Mouse (Mus musculus) ES-E14 (cell line): Measurements from ENCODE around the gene Gm47429. TPM values are rescaled to one million over a fixed set of nuclear protein-coding genes. Genes with fewer than 3 reads are reported as not detected.
"Not testable (repeated sequence)": the region's sequence is repeated elsewhere in the genome, so short reads cannot be mapped to it uniquely, and the experiment has no call there.

Experiments used
- DNase-seq: peaks from one replicate; pipeline ENCODE4 v3.0.0-alpha.2; 2013; ENCODE audit warnings: low read depth, low spot score
- H3K27ac ChIP-seq: 2 replicates; pipeline ENCODE4 v1.5.1; 2012; ENCODE audit warnings: low read depth, mild to moderate bottlenecking, low read length, moderate library complexity, mixed read lengths; ENCODE audit not compliant: poor library complexity, insufficient read depth, severe bottlenecking
- H3K36me3 ChIP-seq: 2 replicates; pipeline ENCODE4 v1.6.1; 2012; ENCODE audit warnings: mild to moderate bottlenecking, low read length, moderate library complexity, mixed read lengths; ENCODE audit not compliant: control insufficient read depth, poor library complexity, insufficient read depth, severe bottlenecking
- H3K4me1 ChIP-seq, 2 experiments: fragments of 150-350 bp in 1 of 2; sonication (generic) in 1 of 2; 2 replicates each; pipeline ENCODE4 v1.6.1; 2012; ENCODE audit warnings: low read length in 2 of 2, mild to moderate bottlenecking in 1 of 2, mixed read lengths in 1 of 2; ENCODE audit not compliant: control insufficient read depth in 2 of 2, insufficient read depth in 2 of 2, poor library complexity in 1 of 2
- H3K4me3 ChIP-seq, 2 experiments: fragments of 150-350 bp in 1 of 2; sonication (generic) in 1 of 2; 2 replicates each; pipeline ENCODE4 v1.5.1; 2012; ENCODE audit warnings: low read length in 2 of 2, low read depth in 1 of 2, mild to moderate bottlenecking in 1 of 2, mixed read lengths in 1 of 2; ENCODE audit not compliant: insufficient read depth in 1 of 2, poor library complexity in 1 of 2, severe bottlenecking in 1 of 2
- H3K9ac ChIP-seq: 2 replicates; pipeline ENCODE4 v1.6.1; 2012; ENCODE audit warnings: low read depth, mild to moderate bottlenecking, low read length, mixed read lengths; ENCODE audit not compliant: poor library complexity, insufficient read depth, severe bottlenecking
- H3K9me3 ChIP-seq: fragments of 150-350 bp; sonication (generic); 2 replicates; pipeline ENCODE4 v1.6.1; 2012; ENCODE audit warnings: low read depth, mild to moderate bottlenecking, low read length; ENCODE audit not compliant: control insufficient read depth, insufficient read depth
- CHD2 ChIP-seq: IDR thresholded peaks from 2 replicates; pipeline ENCODE4 v1.6.1; 2014; ENCODE audit warnings: mild to moderate bottlenecking, low read depth, low read length, inconsistent platforms
- HCFC1 ChIP-seq: IDR thresholded peaks from 2 replicates; pipeline ENCODE4 v1.6.1; 2012; ENCODE audit warnings: low read length, inconsistent platforms, borderline replicate concordance; ENCODE audit not compliant: insufficient read depth
- MAFK ChIP-seq: IDR thresholded peaks from 2 replicates; pipeline ENCODE4 v1.6.1; 2014; ENCODE audit warnings: mild to moderate bottlenecking, low read depth, low read length, inconsistent platforms; ENCODE audit not compliant: insufficient read depth
- ZC3H11A ChIP-seq: IDR thresholded peaks from 2 replicates; pipeline ENCODE4 v1.6.1; 2012; ENCODE audit warnings: low read depth, mild to moderate bottlenecking, inconsistent platforms, low read length, borderline replicate concordance
- ZNF384 ChIP-seq: IDR thresholded peaks from 2 replicates; pipeline ENCODE4 v1.6.1; 2012; ENCODE audit warnings: low read depth, low read length, inconsistent platforms
- in situ Hi-C, 2 experiments: fragments of 600-800 bp; cut with MboI; formaldehyde crosslinking; loops; one replicate each; pipeline ENCODE4 v1.15.1; 2025; ENCODE audit warnings: low sequenced_read_pairs in 2 of 2, inconsistent platforms in 1 of 2; ENCODE audit not compliant: unreplicated experiment in 2 of 2
- total RNA-seq: library from RNA; depleted of rRNA; stranded (reverse); fragments of 300-350 nt; gene quantifications from 2 replicates; pipeline ENCODE4 v1.2.3, GENCODE M21; 2012; rRNA removed

The Gm47429 gene
- total RNA-seq, result 0.67 TPM in 1 of 2 replicates, not detected in the other

DNA sequence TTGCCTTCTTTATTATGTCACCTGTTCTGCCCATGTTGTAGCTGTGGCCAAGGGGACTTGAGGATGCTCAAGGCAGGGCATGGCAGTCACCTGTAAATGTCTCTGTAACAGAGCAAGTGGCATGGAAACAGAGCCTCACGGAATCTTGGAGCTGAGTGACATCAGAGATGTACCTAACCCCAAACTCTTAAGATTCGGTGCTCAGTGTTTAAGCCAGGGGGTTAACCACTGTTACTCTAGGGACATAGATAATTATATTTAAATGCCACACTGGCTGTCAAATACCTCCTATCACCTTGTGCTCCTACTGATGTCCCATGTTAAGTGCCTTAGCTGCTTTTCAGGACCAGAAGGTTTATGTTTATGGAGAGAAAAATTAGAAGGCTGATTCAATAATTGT is at the start of gene Gm47429:
Gene Gm47429, minus strand, starts transcription at position 101 of the 400 bp plus-strand sequence.
- DNase-seq, result no peak
- in situ Hi-C loops, result no loop called here
- Histone ChIP-seq H3K36me3 (no peaks in the 10 kb centered on the region), H3K27ac (no peak within 1 kb of the TSS), H3K4me1 (peaks cover 3% of the 10 kb centered on the region in 2 experiments; a peak in 1 of 4 replicates), H3K9ac (no peak within 1 kb of the TSS), H3K4me3 (no peak within 1 kb of the TSS), H3K9me3 (no peaks in the 10 kb centered on the region)
- TF ChIP-seq ZNF384, result no peak
- no peak for TF ChIP-seq HCFC1
- TF ChIP-seq CHD2, result no peak
- no peak for TF ChIP-seq ZC3H11A
- TF ChIP-seq MAFK, result no peak

DNA sequence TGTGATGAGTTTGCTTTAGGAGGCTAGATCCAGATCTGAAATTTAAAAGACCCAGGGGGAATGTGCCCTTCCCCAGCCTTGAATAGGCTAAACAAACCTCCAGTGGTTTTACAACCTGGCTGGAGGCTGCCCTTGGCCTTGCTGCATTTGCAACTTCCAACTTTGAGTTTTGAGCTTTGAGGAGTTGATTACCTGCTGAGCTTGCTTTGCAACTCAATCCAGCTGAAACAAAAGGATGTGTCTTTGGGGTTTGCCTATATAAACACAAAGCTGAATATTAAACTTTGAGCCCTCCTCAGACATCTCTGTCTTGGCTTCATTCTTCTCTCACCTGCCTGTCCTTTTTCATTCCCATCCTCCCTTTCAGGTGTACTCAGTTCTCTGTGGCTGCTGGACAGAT is 44.8 kb upstream of the Gm47429 start:
- H3K4me1 ChIP-seq, H3K27ac ChIP-seq, H3K9ac ChIP-seq, DNase-seq, H3K36me3 ChIP-seq, in situ Hi-C loops, H3K4me3 ChIP-seq, H3K9me3 ChIP-seq: not testable (repeated sequence)

DNA sequence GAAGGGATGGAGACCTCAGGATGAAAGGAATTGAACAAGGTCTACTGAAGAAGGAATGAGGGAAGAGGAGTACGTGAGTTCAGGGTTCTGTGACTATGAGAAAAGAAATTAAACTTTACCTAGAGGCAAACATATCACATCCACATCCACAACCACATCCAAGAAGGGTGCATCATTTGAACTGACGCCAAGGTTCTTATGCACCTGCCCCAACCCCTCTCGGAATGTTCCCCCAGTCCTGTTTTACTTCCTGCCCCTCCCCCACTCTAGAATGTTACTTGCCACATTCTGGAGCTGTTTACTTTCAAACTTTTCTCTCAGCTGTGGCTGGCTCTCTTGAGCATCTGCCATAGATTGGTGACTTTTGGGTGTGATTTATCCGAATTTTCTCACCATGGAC is 23.3 kb upstream of the Gm47429 start, which contains the start of gene Nutm2:
Gene Nutm2, plus strand, starts transcription at position 301 of the 400 bp plus-strand sequence.
- no peaks in the 10 kb centered on the region for H3K36me3 ChIP-seq
- H3K4me1 ChIP-seq, result peaks cover 2 to 13% of the 10 kb centered on the region in 2 experiments; a peak in 1 of 4 replicates
- TF ChIP-seq MAFK, result no peak
- TF ChIP-seq CHD2, result no peak
- no peak for TF ChIP-seq HCFC1
- TF ChIP-seq ZC3H11A, result no peak
- TF ChIP-seq ZNF384, result no peak
- H3K9me3 ChIP-seq, result no peaks in the 10 kb centered on the region
- no peak within 1 kb of the TSS for H3K27ac ChIP-seq
- DNase-seq, result no peak
- no peak within 1 kb of the TSS for H3K9ac ChIP-seq
- in situ Hi-C loops, result no loop called here
- no peak within 1 kb of the TSS for H3K4me3 ChIP-seq

DNA sequence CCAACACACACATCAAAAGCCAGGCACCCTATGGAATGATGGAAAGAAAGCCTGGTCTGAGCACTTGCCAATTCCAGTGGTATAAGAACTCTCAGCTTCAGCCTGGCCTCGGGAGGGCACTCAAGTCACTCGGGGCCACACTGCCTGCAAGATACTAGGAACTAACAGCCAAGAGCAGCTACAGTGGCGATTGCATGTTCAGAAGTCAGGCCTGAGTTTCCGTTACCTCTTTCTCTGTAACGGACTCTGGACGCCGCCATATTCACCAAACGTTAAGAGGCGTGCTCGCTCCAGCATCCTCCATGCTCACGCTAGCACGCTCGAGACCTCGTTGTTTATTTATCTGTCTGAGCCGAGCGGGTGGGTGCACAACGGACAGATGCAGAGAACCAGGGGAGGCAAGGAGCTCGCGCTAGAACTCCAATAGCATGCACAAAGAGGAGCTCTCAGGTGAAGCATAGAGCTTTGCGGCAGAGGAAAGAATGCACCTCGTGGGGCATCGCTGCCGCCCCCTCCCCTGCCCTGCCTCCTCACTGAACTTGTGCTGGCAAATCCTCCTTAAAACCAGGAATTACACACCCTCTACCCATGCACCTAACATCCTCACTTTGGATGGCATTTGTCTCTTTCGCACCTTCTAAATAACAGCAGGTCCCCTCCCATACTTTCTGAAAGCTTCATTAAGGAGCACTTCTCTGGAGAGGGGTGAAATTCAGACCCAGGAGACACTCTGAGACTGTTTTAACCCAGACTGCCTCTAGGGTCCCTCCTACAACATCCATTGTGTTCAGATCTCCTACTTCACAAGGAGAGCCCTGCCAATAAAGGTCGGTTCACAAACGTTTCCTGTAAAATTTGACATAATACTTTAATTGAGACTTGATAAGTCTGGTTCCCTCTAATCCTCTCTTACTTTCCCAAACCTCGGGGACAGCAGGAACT is 21.2 kb upstream of the Gm47429 start:
- DNase-seq, result no peak
- Histone ChIP-seq H3K4me1 (peaks cover 11 to 16% of the 10 kb centered on the region in 2 experiments; a peak in 3 of 4 replicates), H3K27ac (no peak overlapping the region), H3K36me3 (no peaks in the 10 kb centered on the region), H3K9ac (peak overlapping the region; percentile 46; the same call in 1 of the 2 replicates), H3K4me3 (peak overlapping the region; percentile 40 to 55), H3K9me3 (no peaks in the 10 kb centered on the region)
- TF ChIP-seq CHD2 (no peak), ZNF384 (no peak), MAFK (no peak), ZC3H11A (no peak), HCFC1 (no peak)
- in situ Hi-C loops, result no loop called here

GRCm38 (mm10) chr13:50460433-50460832 is 16.7 kb upstream of the Gm47429 start:
- H3K4me3 ChIP-seq, H3K9ac ChIP-seq, H3K9me3 ChIP-seq, in situ Hi-C loops, H3K36me3 ChIP-seq: not testable (repeated sequence)
- DNase-seq, result peak; percentile 47
- Histone ChIP-seq H3K27ac (peak overlapping the region; percentile 79; the same call in 1 of the 2 replicates), H3K4me1 (peaks cover 15 to 19% of the 10 kb centered on the region in 2 experiments; a peak in 3 of 4 replicates)
